Mouse (Mus musculus) heart, adult 9 months (tissue): Measurements from ENCODE around the gene Prelid3b.

Experiments used
- DNase-seq, 2 experiments: peaks; one replicate each; pipeline ENCODE4 v3.0.0; 2022; ENCODE audit warnings: low spot score in 2 of 2

Gene Prelid3b

GRCm38 (mm10) chr2:174463370-174463769, 9.5 kb downstream of the Prelid3b start:
- peak in 1 of 2 experiments; percentile 15 for DNase-seq

DNA sequence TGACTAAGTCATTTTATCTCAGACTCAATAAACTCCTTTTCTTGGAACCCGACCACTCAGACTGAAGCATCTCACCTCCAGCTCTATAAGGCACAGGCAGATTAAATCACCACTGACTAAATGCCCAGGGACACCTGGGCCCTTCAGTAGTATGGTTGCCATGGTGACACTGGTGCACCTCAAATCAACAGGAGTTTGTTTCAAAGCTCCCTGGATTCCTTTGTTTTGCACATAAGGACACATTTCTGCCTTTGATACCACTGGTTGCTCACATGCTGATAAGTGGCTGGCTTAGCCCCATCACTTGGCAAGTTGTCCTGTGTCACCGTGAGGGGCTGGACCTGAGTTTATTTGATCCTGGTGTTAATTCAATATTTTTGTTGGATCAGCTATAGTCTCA, 13.5 kb downstream of the Prelid3b start:
- no peak for DNase-seq

DNA sequence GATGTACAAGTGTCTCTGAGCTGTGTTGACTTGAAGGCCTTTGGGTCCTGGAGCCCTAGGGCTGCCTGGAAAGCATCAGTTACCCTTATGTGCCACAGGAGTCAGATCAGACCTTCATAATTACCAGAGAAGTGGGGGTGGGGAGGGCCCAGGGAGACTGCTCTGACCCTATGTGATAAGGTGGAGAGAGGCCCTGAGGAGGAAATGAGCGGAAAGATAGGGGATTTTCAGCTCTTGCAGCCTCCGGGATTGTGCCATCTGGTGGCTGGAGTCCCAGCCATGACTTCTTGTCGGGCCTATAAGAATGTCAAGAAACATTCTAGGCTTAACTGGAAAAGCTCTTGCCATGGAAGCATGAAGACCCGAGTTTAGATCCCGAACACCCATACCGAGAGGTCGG, 19.2 kb downstream of the Prelid3b start:
- DNase-seq: no peak

GRCm38 (mm10) chr2:174450353-174450752, 22.5 kb downstream of the Prelid3b start, which contains the start of gene Tubb1:
Gene Tubb1 (plus strand): TSS chr2:174450695.
- no peak for DNase-seq

- DNase-seq: no peak
Observed at GRCm38 (mm10) chr2:174448405-174448804, 24.5 kb downstream of the Prelid3b start.

DNA sequence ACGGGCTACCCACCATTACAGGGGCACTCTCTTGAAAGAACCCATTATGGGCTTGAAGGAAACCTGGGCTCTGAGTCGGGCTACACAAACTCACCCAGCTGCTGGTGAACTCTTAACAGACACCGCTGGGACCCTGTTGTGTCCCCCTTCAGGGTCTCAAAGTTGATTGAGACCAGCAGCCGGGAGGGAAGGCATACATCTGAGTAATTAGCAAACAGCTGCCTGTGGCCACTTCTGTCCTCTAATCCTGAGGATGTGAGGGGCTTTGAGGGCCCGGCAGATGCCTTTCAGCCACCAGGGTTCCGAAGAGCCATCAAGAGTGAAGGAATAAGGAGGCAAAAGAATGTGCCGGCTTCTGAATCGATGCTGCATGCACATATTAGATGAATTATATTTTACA, 26.0 kb downstream of the Prelid3b start:
- DNase-seq: no peak

GRCm38 (mm10) chr2:174446492-174446891, 26.4 kb downstream of the Prelid3b start:
- DNase-seq: no peak

DNA sequence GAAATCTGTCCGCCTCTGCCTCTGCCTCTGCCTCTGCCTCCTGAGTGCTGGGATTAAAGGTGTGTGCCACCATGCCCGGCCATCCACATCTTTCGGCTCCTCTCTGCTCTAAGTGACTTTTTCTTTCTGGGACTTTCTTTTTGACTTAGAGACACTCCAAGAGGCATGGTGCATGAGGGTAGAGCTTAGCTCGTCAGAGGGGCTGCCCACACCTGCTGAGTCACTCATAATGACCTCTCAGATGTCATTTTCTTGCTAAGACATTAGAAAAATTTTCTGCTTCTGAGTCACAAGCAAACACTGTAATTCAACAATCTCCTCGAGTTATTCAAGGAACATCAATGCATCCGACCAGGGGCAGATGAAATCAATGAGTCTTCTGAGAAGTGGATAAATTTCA, 27.9 kb downstream of the Prelid3b start:
- no peak for DNase-seq

GRCm38 (mm10) chr2:174444359-174444758, 28.5 kb downstream of the Prelid3b start:
- no peak for DNase-seq

- DNase-seq: no peak
Observed at GRCm38 (mm10) chr2:174443046-174443445, 29.8 kb downstream of the Prelid3b start.

DNA sequence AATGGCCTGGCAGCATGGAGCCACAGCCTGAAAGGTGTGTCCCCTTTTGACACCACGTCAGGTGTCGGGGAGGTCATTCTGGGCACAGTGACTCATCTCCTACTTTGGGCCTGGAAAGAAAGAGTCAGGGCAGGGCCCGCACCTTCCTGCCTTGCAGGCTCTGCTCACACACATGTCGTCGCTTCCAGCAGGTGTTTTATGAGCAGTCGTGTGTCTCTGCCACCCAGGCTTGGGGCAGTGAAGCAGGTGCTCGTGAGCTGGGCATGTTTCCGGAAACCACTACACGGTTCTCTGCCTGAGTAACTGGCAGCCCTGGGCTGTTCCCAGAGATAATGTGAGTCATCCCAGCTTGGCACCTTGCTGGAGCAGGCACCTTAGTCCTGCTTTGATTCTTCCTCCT, 30.4 kb downstream of the Prelid3b start:
- DNase-seq: no peak

GRCm38 (mm10) chr2:174441898-174442297, 31.0 kb downstream of the Prelid3b start:
- DNase-seq: no peak

DNA sequence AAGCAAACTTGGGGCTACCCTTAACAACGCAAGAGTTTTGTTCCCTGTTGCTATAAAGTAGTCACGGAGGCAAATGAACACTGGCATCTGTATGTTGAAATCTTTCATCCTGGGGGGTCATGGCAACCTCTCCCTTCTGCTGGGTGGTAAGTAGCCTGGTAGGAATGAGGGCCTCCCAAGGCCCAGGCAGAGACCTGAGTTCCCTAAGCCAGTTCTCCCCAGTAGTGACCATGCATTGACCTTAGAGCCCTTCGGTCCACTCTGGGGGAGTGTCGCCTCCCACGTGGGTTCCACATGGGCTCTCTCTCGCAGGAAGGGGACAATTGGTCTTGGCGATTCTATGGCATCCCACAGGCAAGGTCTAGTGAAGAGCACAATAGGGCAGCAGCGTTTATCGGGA, 32.9 kb downstream of the Prelid3b start:
- no peak for DNase-seq

DNA sequence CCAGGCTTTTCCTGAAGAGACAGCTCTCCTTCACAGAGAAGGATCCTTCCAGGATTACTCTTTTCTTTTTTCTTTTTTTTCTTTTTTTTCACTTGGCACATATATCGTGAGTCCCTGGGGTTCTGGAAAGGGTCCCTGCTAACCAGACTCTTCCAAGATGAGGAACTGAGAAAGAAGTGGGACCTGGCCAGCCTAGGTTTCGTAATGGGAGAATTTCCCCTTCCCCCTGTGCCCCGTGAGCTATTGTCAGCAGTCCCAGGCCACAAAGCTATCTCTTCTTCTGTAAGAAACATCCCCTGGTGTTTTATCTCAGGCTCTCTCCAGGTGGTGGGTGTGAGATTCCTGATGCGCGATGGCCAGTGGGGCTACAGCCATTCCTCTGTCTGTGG, 33.4 kb downstream of the Prelid3b start:
- peak; percentile 31 to 42 for DNase-seq

DNA sequence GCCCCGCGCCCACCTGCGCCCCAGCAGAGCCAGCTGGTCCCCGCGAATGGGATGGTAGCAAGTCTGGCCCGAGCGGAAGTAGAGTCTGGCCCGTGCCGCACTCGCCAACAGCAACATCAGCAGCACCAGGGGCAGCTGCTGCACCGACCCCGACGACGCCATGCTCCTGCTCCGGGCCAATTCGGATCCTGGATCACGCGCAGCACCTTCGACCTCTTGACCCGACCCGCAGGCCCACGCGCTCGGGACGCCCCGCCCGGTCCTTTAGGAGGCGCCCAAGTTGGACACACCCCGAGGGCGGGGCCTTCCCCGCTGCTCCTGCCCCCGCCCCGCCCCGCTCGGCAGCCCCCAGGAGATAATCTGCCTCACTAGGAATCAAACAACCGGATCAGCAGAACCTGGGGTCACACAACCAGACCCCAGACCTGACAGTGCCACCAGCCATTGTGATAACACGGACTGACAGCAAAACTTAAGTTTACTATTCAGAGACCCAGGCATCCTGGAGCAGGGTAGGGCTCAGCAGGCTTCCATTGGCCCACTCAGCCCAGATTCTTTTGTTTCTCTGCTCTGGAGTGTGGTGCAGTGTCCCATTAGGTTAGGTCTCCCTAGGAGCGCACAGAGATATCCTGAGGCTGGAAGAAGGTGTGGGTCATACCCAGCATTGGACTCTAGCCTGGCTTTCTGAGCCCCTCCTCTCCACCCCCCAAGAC, 34.0 kb downstream of the Prelid3b start, which contains the start of gene Ctsz:
TSS of gene Ctsz (minus strand) at position 303 of the 713 bp plus-strand sequence.
- peak; percentile 75 for DNase-seq

GRCm38 (mm10) chr2:174438181-174438580, 34.7 kb downstream of the Prelid3b start:
- no peak for DNase-seq

- peak; percentile 50 to 59 for DNase-seq
Observed at GRCm38 (mm10) chr2:174437697-174437982, 35.2 kb downstream of the Prelid3b start.

DNA sequence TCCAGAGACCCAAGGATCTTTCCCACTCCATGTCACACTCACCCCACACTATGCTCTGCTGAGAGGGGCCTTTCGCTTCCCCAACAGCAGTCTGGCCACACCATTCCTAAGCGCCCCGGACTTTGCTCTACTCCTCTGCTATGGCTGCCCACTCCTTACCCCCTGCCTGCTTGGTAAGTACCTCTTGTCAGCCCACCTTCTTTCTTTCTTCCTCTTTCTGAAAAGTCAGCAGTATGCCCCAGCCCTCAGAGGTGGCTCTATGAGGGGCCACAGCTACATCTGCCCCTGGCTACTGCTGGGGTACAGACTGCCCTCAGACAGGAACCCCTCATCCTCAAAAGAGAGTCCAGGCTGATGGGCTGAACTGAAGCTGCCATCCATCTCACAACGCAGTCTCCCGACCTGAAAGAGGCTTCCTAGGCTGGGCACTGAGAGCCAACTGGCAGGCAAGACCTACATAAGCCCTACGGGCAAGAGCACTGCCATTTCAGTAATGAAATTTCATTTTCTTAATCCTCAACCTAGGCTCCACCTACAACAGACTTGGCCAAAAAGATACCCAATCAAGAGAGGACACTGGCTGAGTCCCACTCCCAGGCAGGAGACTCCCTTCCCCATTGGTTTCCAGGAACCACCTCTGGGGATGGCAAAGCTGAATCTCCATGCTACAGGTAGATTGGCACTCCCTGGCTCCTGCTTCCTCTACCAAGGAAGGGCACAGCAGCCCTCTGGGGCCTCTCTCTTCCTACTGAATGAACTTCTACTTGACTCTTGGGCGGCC, 35.8 kb downstream of the Prelid3b start:
- peak in 1 of 2 experiments; percentile 5 for DNase-seq

- DNase-seq: peak; percentile 18 to 37
Observed at GRCm38 (mm10) chr2:174436076-174436701, 36.7 kb downstream of the Prelid3b start.

DNA sequence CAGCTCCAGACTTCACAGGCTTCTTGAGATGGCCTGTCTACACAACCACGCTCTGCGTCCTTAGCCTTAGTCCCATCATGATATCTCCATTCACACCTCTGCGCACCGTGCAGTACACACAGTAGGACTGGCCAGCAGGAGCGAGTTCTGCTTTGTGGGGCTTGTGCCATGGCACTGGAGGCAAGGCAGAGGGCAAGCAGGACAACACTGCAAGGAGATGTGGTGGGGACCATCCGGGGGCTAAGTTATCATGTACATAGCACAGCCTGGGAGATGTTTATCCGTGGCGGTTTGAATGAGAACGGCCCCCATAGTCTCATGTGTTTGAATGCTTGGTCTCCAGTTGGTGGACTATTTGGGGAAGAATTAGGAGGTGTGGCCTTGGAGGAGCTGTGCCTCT, 37.9 kb downstream of the Prelid3b start:
- DNase-seq: no peak

- DNase-seq: no peak
Observed at GRCm38 (mm10) chr2:174428996-174429591, 43.8 kb downstream of the Prelid3b start.

DNA sequence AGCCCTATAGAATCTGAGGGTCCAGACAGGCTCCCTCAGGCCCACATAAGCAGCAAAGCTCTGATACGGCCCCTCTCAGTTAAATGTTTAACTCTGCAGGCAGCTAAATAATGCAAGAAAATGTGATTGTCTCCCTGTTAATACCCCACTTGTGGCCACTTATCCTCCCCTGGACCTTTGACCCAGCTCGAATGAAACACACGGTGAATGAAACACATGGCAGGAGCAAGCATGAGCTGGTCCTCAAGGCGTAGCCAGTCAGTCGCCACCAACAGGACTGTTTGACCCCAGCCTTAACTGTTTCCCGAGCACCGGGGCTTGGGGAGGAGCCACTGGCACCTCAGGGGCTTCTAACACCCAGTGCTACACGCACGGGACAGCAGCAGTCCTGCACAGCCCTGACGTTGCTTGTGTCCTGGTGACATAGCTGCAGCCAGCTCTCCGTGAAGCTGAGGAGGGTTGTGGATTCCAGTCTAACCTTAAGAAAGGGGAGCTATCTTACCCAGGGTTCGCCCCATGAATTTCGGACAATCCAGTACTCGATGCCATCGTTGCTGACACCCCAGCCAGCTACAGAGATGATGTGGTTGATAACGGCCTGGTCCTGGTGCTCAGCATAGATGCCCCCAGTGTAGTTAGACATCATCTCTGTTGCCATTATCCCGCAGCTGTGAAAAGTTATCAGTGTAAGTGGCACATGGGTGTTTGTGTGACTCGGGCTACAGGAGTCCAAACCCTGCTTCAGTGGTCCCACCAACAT, 44.6 kb downstream of the Prelid3b start:
- no peak for DNase-seq
